Mouse (Mus musculus): ENCODE data around the gene Ccdc88b.

- TF ChIP-seq CTCF (IDR thresholded peaks at IDR 0.05; ENCODE audit: control insufficient read depth, insufficient read depth, insufficient read length) (no peak), MYOG (IDR thresholded peaks at IDR 0.05; ENCODE audit: control insufficient read depth, extremely low read depth, insufficient read length) (no peak), USF1 (IDR thresholded peaks at IDR 0.05; ENCODE audit: low read depth) (no peak)
These were observed 1.0 kb downstream of the Ccdc88b start for GRCm38 (mm10) chr19:6857003-6857360.
